Mouse (Mus musculus): Measurements from ENCODE around the gene 1600014C23Rik.

GRCm38 (mm10) chr17:45689120-45689519, 44.5 kb downstream of the 1600014C23Rik start:
- TF ChIP-seq CTCF (IDR thresholded peaks at IDR 0.05; ENCODE audit: borderline replicate concordance, insufficient read depth, low read depth, low read length): no peak
- no peak for TF ChIP-seq POLR2A (IDR thresholded peaks at IDR 0.05; ENCODE audit: borderline replicate concordance, insufficient read depth, low read length)

Data from cerebellum, adult 2 months (tissue).